Mouse (Mus musculus): ENCODE data around the gene Znrd1as. TPM values are rescaled to one million over a fixed set of nuclear protein-coding genes. Genes with fewer than 3 reads are reported as not detected.
A peak's percentile ranks its signal among the peaks of the same experiment; 100 is the strongest.

Znrd1as gene
- polyA plus RNA-seq, 1 experiment, result 0.85 TPM

- H3K4me1 ChIP-seq, result peaks cover 57% of the 10 kb centered on the region
- H3K27me3 ChIP-seq (replicated peaks), result peaks cover 56% of the 10 kb centered on the region
- TF ChIP-seq FLI1 (IDR thresholded peaks at IDR 0.05; ENCODE audit: low read length) (no peak), GATA1 (IDR thresholded peaks at IDR 0.05; ENCODE audit: borderline replicate concordance, low read length) (no peak)
- no peaks in the 10 kb centered on the region for H3K9me3 ChIP-seq
- peaks cover 23% of the 10 kb centered on the region for H3K36me3 ChIP-seq (replicated peaks; ENCODE audit: low read length)
- peak overlapping the region; percentile 90 for H3K4me3 ChIP-seq (replicated peaks)
These were observed 11.2 kb upstream of the Znrd1as start for GRCm38 (mm10) chr17:36947051-36947819.

GRCm38 (mm10) chr17:36948286-36948685 is 10.1 kb upstream of the Znrd1as start:
- no peak for TF ChIP-seq FLI1 (IDR thresholded peaks at IDR 0.05; ENCODE audit: low read length)
- TF ChIP-seq GATA1 (IDR thresholded peaks at IDR 0.05; ENCODE audit: borderline replicate concordance, low read length), result no peak
- Histone ChIP-seq H3K4me3 (replicated peaks) (no peak overlapping the region), H3K4me1 (peaks cover 47% of the 10 kb centered on the region), H3K36me3 (replicated peaks; ENCODE audit: low read length) (peaks cover 26% of the 10 kb centered on the region), H3K9me3 (no peaks in the 10 kb centered on the region), H3K27me3 (replicated peaks) (peaks cover 45% of the 10 kb centered on the region)

GRCm38 (mm10) chr17:36949265-36949664 is 9.1 kb upstream of the Znrd1as start:
- Histone ChIP-seq H3K9me3 (no peaks in the 10 kb centered on the region), H3K27me3 (replicated peaks) (peaks cover 35% of the 10 kb centered on the region), H3K36me3 (replicated peaks; ENCODE audit: low read length) (peaks cover 36% of the 10 kb centered on the region), H3K4me1 (peaks cover 43% of the 10 kb centered on the region), H3K4me3 (replicated peaks) (no peak overlapping the region)
- TF ChIP-seq GATA1 (IDR thresholded peaks at IDR 0.05; ENCODE audit: borderline replicate concordance, low read length) (no peak), FLI1 (IDR thresholded peaks at IDR 0.05; ENCODE audit: low read length) (no peak)

- H3K9me3 ChIP-seq, result no peaks in the 10 kb centered on the region
- H3K36me3 ChIP-seq (replicated peaks; ENCODE audit: low read length), result peaks cover 54% of the 10 kb centered on the region
- H3K4me1 ChIP-seq, result peaks cover 43% of the 10 kb centered on the region
- H3K27me3 ChIP-seq (replicated peaks), result peaks cover 15% of the 10 kb centered on the region
- peak; percentile 100 for TF ChIP-seq FLI1 (IDR thresholded peaks at IDR 0.05; ENCODE audit: low read length)
- no peak for TF ChIP-seq GATA1 (IDR thresholded peaks at IDR 0.05; ENCODE audit: borderline replicate concordance, low read length)
- peak within 1 kb of the TSS; percentile 93 for H3K4me3 ChIP-seq (replicated peaks)
These were observed 7.1 kb upstream of the Znrd1as start, which contains the start of gene Ppp1r11 for GRCm38 (mm10) chr17:36950981-36951947. Gene Ppp1r11 (minus strand): TSS chr17:36951741.

- Histone ChIP-seq H3K4me1 (peaks cover 35% of the 10 kb centered on the region), H3K4me3 (replicated peaks) (no peak overlapping the region), H3K9me3 (no peaks in the 10 kb centered on the region), H3K27me3 (replicated peaks) (peaks cover 2% of the 10 kb centered on the region), H3K36me3 (replicated peaks; ENCODE audit: low read length) (peaks cover 63% of the 10 kb centered on the region)
- TF ChIP-seq FLI1 (IDR thresholded peaks at IDR 0.05; ENCODE audit: low read length) (no peak), GATA1 (IDR thresholded peaks at IDR 0.05; ENCODE audit: borderline replicate concordance, low read length) (no peak)
These were observed 5.8 kb upstream of the Znrd1as start for GRCm38 (mm10) chr17:36952631-36953030.

GRCm38 (mm10) chr17:36953062-36953461 is 5.3 kb upstream of the Znrd1as start:
- no peak overlapping the region for H3K4me3 ChIP-seq (replicated peaks)
- H3K36me3 ChIP-seq (replicated peaks; ENCODE audit: low read length), result peaks cover 60% of the 10 kb centered on the region
- H3K4me1 ChIP-seq, result peaks cover 35% of the 10 kb centered on the region
- no peaks in the 10 kb centered on the region for H3K9me3 ChIP-seq
- no peak for TF ChIP-seq GATA1 (IDR thresholded peaks at IDR 0.05; ENCODE audit: borderline replicate concordance, low read length)
- TF ChIP-seq FLI1 (IDR thresholded peaks at IDR 0.05; ENCODE audit: low read length), result no peak
- no peaks in the 10 kb centered on the region for H3K27me3 ChIP-seq (replicated peaks)

- peaks cover 21% of the 10 kb centered on the region for H3K4me1 ChIP-seq
- H3K4me3 ChIP-seq (replicated peaks), result peak overlapping the region; percentile 96
- no peak for TF ChIP-seq FLI1 (IDR thresholded peaks at IDR 0.05; ENCODE audit: low read length)
- no peak for TF ChIP-seq GATA1 (IDR thresholded peaks at IDR 0.05; ENCODE audit: borderline replicate concordance, low read length)
- peaks cover 31% of the 10 kb centered on the region for H3K36me3 ChIP-seq (replicated peaks; ENCODE audit: low read length)
- H3K27me3 ChIP-seq (replicated peaks), result no peaks in the 10 kb centered on the region
- no peaks in the 10 kb centered on the region for H3K9me3 ChIP-seq
These were observed 492 bp downstream of the Znrd1as start for GRCm38 (mm10) chr17:36958884-36959283.

- Histone ChIP-seq H3K9me3 (no peaks in the 10 kb centered on the region), H3K27me3 (replicated peaks) (no peaks in the 10 kb centered on the region), H3K4me1 (peaks cover 21% of the 10 kb centered on the region), H3K4me3 (replicated peaks) (no peak overlapping the region), H3K36me3 (replicated peaks; ENCODE audit: low read length) (peaks cover 26% of the 10 kb centered on the region)
- TF ChIP-seq GATA1 (IDR thresholded peaks at IDR 0.05; ENCODE audit: borderline replicate concordance, low read length) (no peak), FLI1 (IDR thresholded peaks at IDR 0.05; ENCODE audit: low read length) (no peak)
These were observed 2.7 kb downstream of the Znrd1as start for GRCm38 (mm10) chr17:36961125-36961524.

- TF ChIP-seq FLI1 (IDR thresholded peaks at IDR 0.05; ENCODE audit: low read length), result no peak
- no peak for TF ChIP-seq GATA1 (IDR thresholded peaks at IDR 0.05; ENCODE audit: borderline replicate concordance, low read length)
- Histone ChIP-seq H3K9me3 (no peaks in the 10 kb centered on the region), H3K36me3 (replicated peaks; ENCODE audit: low read length) (peaks cover 16% of the 10 kb centered on the region), H3K27me3 (replicated peaks) (peaks cover 27% of the 10 kb centered on the region), H3K4me3 (replicated peaks) (no peak overlapping the region), H3K4me1 (peaks cover 26% of the 10 kb centered on the region)
These were observed 8.5 kb downstream of the Znrd1as start for GRCm38 (mm10) chr17:36966875-36967274.
